Mouse (Mus musculus): ENCODE measurements around the gene Ubc. TPM values are rescaled to one million over a fixed set of nuclear protein-coding genes. Genes with fewer than 3 reads are reported as not detected.
"Not testable (repeated sequence)": the region's sequence is repeated elsewhere in the genome, so short reads cannot be mapped to it uniquely, and the experiment has no call there.

Gene Ubc
- total RNA-seq (2014; rRNA removed): 634 and 1,049 TPM in 2 replicates
- polyA plus RNA-seq (2012; rRNA removed): 990 and 1,297 TPM in 2 replicates

- Histone ChIP-seq H3K9ac (ENCODE audit: low read depth, low read length) (peak within 1 kb of the TSS; percentile 91), H3K27me3 (ENCODE audit: control insufficient read depth, insufficient read depth, low read length) (no peaks in the 10 kb centered on the region), H3K79me2 (ENCODE audit: control insufficient read depth, insufficient read depth, low read length) (peaks cover 12% of the 10 kb centered on the region), H3K4me1 (ENCODE audit: control insufficient read depth, insufficient read depth, low read length) (peaks cover 23% of the 10 kb centered on the region), H3K27ac (replicated peaks; ENCODE audit: insufficient read depth, low read depth, low read length) (peak within 1 kb of the TSS; percentile 97), H3K36me3 (ENCODE audit: control insufficient read depth, insufficient read depth, low read length) (peaks cover 19% of the 10 kb centered on the region), H3K4me3 (ENCODE audit: insufficient read depth, low read depth, low read length) (peak within 1 kb of the TSS; percentile 76)
- WGBS: under 1% methylated on average over 69 of the region's 69 CpGs
- TF ChIP-seq CTCF (IDR thresholded peaks at IDR 0.05; ENCODE audit: low read depth, low read length): peak; percentile 12; the same call in 1 of the 2 replicates
- peak; percentile 99 for TF ChIP-seq POLR2A (IDR thresholded peaks at IDR 0.05; ENCODE audit: extremely low read depth, insufficient read depth, low read length)
- DNase-seq (ENCODE audit: extremely low read depth, low read depth, low spot score): peak; percentile 90
Measured at GRCm38 (mm10) chr5:125389579-125390441, at the start of gene Ubc. TSS of gene Ubc (minus strand) at chr5:125390202.

GRCm38 (mm10) chr5:125434347-125434746 lies 44.3 kb upstream of the Ubc start:
- peak; percentile 34 for TF ChIP-seq CTCF (IDR thresholded peaks at IDR 0.05; ENCODE audit: low read depth, low read length)
- not testable (repeated sequence) for H3K9ac ChIP-seq (ENCODE audit: low read depth, low read length); H3K27me3 ChIP-seq (ENCODE audit: control insufficient read depth, insufficient read depth, low read length); DNase-seq (ENCODE audit: extremely low read depth, low read depth, low spot score); H3K36me3 ChIP-seq (ENCODE audit: control insufficient read depth, insufficient read depth, low read length); H3K4me3 ChIP-seq (ENCODE audit: insufficient read depth, low read depth, low read length)
- 57% methylated on average over 15 of the region's 15 CpGs for WGBS
- H3K79me2 ChIP-seq (ENCODE audit: control insufficient read depth, insufficient read depth, low read length): peaks cover 11% of the 10 kb centered on the region; the same call in 1 of the 2 replicates
- H3K4me1 ChIP-seq (ENCODE audit: control insufficient read depth, insufficient read depth, low read length): peaks cover 10% of the 10 kb centered on the region
- H3K27ac ChIP-seq (replicated peaks; ENCODE audit: insufficient read depth, low read depth, low read length): peak overlapping the region; percentile 43

- Histone ChIP-seq H3K4me1 (ENCODE audit: control insufficient read depth, insufficient read depth, low read length) (peaks cover 10% of the 10 kb centered on the region), H3K79me2 (ENCODE audit: control insufficient read depth, insufficient read depth, low read length) (peaks cover 11% of the 10 kb centered on the region; the same call in 1 of the 2 replicates), H3K27ac (replicated peaks; ENCODE audit: insufficient read depth, low read depth, low read length) (peak within 1 kb of the TSS; percentile 54), H3K36me3 (ENCODE audit: control insufficient read depth, insufficient read depth, low read length) (peaks cover 1% of the 10 kb centered on the region; the same call in 1 of the 2 replicates), H3K4me3 (ENCODE audit: insufficient read depth, low read depth, low read length) (peak within 1 kb of the TSS; percentile 86), H3K9ac (ENCODE audit: low read depth, low read length) (peak within 1 kb of the TSS; percentile 91), H3K27me3 (ENCODE audit: control insufficient read depth, insufficient read depth, low read length) (no peaks in the 10 kb centered on the region)
- DNase-seq (ENCODE audit: extremely low read depth, low read depth, low spot score): peak; percentile 85
- TF ChIP-seq POLR2A (IDR thresholded peaks at IDR 0.05; ENCODE audit: extremely low read depth, insufficient read depth, low read length) (peak; percentile 73), CTCF (IDR thresholded peaks at IDR 0.05; ENCODE audit: low read depth, low read length) (no peak)
- WGBS: under 1% methylated on average over 46 of the region's 46 CpGs
Measured at GRCm38 (mm10) chr5:125433793-125434337, 43.9 kb upstream of the Ubc start, which contains the start of gene Dhx37. TSS of gene Dhx37 (minus strand) at chr5:125434121.

GRCm38 (mm10) chr5:125432324-125432723 lies 42.3 kb upstream of the Ubc start:
- H3K79me2 ChIP-seq (ENCODE audit: control insufficient read depth, insufficient read depth, low read length): peaks cover 11% of the 10 kb centered on the region; the same call in 1 of the 2 replicates
- not testable (repeated sequence) for H3K27me3 ChIP-seq (ENCODE audit: control insufficient read depth, insufficient read depth, low read length); H3K9ac ChIP-seq (ENCODE audit: low read depth, low read length); H3K4me1 ChIP-seq (ENCODE audit: control insufficient read depth, insufficient read depth, low read length); H3K4me3 ChIP-seq (ENCODE audit: insufficient read depth, low read depth, low read length); H3K27ac ChIP-seq (replicated peaks; ENCODE audit: insufficient read depth, low read depth, low read length); H3K36me3 ChIP-seq (ENCODE audit: control insufficient read depth, insufficient read depth, low read length); DNase-seq (ENCODE audit: extremely low read depth, low read depth, low spot score)
- 100% methylated on average over 2 of the region's 2 CpGs for WGBS

GRCm38 (mm10) chr5:125426343-125426742 lies 36.3 kb upstream of the Ubc start:
- WGBS: 95% methylated on average over 10 of the region's 10 CpGs
- H3K27ac ChIP-seq (replicated peaks; ENCODE audit: insufficient read depth, low read depth, low read length): no peak overlapping the region
- peaks cover 3% of the 10 kb centered on the region; the same call in 1 of the 2 replicates for H3K36me3 ChIP-seq (ENCODE audit: control insufficient read depth, insufficient read depth, low read length)
- no peaks in the 10 kb centered on the region for H3K27me3 ChIP-seq (ENCODE audit: control insufficient read depth, insufficient read depth, low read length)
- H3K79me2 ChIP-seq (ENCODE audit: control insufficient read depth, insufficient read depth, low read length): no peaks in the 10 kb centered on the region
- no peak for TF ChIP-seq CTCF (IDR thresholded peaks at IDR 0.05; ENCODE audit: low read depth, low read length)
- no peak for TF ChIP-seq POLR2A (IDR thresholded peaks at IDR 0.05; ENCODE audit: extremely low read depth, insufficient read depth, low read length)
- no peak overlapping the region for H3K9ac ChIP-seq (ENCODE audit: low read depth, low read length)
- H3K4me3 ChIP-seq (ENCODE audit: insufficient read depth, low read depth, low read length): no peak overlapping the region
- no peaks in the 10 kb centered on the region for H3K4me1 ChIP-seq (ENCODE audit: control insufficient read depth, insufficient read depth, low read length)
- no peak for DNase-seq (ENCODE audit: extremely low read depth, low read depth, low spot score)

Measured in liver, adult 2 months (tissue).